Mouse (Mus musculus) ovary, adult 18-20 months (tissue): Measurements from ENCODE around the gene Dbx1.

Experiments
- DNase-seq: peaks from one replicate; pipeline ENCODE4 v3.0.0; 2022; ENCODE audit warnings: low spot score, mixed read lengths

Gene Dbx1

GRCm38 (mm10) chr7:49636491-49637115 lies at the start of gene Dbx1:
Gene Dbx1, minus strand, starts transcription at chr7:49636849.
- no peak for DNase-seq

GRCm38 (mm10) chr7:49678826-49679377 lies 42.3 kb upstream of the Dbx1 start:
- no peak for DNase-seq

DNA sequence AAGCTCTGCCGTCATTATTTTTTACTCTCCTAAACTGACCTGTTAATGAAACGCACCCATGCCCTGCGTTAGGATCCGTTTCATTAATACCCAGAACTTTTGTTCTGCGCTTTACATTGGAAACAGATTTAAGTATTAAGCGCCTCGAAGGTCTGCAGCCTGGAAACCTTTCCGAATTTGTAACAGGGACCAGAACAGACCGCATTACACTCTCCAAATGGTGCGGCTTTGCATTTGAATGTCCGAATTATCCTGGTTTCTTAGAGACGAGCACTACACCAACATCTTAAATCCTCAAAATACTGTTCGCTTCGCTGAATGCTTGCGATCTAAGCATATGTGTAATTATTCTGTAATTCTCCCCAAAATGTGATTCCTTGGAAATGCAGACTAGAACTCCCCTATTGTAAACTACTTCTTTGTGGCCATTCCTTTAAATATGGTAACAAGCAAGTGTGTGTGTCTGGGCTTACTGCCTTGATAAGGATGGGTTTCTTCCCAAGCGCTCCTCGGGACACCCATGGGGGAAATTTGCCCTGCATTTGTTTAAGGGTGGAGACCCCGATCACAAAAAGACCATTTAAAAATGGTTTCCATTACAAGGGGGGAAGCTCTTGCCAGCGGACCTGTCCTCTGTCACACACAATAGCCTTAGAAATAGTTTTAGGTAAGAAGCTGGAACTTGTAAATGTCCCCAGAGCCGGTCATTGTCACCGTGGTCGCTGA lies 41.6 kb upstream of the Dbx1 start:
- no peak for DNase-seq

DNA sequence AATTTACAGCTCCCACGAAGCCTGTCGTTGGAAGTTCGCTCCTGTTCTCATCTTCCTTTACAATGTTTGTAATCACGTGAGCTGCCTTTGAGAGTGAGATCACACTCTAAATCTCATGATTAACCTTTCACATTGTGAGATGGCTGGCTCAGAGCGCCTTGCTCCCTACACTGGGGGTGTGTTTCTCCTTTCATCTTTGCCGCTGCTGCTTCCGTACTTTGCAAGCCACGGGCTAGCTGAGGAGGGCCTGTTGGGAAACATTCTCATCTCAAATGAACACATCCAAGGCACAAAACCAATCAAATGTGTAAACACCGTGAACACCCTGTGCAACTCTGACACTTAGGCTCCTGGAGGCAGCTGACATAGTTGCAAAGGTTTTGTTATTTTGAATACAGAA lies 40.5 kb upstream of the Dbx1 start:
- DNase-seq, result no peak

- no peak for DNase-seq
Measured at GRCm38 (mm10) chr7:49676627-49677026, 40.0 kb upstream of the Dbx1 start.

DNA sequence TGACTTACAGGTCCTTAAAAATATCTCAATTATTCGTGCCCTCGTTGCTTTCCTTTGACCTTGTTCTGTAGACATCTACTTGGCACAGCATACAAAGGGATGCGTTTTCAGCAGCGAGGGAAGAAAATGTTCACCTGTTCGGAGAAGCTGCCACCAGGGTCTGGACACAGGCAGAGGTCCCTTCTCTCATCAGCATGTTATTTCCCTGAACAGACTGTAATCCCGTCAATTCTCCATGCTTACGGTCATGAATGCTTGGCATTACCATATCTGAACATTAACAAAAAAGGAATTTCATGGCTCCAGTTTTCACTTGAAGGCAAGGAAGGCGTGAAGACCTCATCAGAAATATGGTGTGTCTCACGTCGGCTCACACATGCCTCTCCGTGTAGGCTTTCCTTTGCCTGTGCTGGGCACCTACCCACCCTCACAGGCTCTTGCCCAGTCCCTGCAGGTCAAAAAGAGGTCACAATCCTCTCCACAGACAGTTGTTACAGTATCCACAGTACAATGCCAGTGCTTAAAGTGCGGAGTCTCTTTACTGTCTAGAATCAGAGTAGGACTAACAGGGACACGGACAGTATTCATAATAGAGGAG lies 31.7 kb upstream of the Dbx1 start:
- DNase-seq, result no peak

DNA sequence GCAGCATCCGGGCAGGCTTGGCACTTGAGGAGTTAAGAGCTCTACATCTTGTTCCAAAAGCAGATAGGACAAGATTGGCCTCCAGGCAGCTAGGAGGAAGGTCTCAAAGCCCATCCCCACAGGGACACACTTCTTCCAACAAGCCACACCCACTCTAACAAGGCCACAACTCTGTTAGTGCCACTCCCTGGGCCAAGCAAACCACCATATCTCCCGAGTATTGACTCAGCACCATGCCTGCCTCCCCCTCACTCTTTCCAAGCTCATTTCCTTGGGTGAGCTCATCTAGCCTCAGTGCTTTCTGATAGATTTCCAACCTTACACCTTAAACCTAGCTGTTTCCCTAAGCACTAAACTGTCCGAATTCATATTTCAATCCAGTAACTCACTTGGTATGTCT lies 26.9 kb upstream of the Dbx1 start:
- no peak for DNase-seq

DNA sequence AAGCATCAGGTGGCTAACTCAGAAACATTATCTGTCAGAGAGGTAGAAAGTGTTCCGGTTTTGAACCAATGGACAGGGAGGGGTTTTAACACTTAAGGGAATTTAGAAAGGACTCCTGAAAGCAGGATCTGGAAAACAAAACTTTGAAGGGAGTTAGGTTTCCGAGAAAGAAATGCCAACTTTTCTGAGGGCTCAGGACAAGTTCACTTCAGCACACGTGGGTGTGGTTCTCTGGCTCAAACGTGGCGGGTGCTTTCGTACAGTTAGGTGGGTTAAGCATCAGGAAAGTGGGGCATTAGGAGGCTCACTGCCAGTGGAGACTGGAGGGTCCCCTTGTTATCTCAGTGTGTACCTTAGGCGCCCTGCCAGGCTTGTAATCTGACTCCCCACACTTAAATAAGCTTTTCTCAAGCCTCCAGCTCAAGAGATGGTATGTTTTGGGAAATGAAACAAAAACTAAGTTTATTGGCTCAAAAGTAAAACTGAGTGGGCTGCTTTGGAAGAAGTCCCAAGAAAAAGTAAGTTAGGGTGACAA lies 25.9 kb upstream of the Dbx1 start:
- DNase-seq, result no peak

DNA sequence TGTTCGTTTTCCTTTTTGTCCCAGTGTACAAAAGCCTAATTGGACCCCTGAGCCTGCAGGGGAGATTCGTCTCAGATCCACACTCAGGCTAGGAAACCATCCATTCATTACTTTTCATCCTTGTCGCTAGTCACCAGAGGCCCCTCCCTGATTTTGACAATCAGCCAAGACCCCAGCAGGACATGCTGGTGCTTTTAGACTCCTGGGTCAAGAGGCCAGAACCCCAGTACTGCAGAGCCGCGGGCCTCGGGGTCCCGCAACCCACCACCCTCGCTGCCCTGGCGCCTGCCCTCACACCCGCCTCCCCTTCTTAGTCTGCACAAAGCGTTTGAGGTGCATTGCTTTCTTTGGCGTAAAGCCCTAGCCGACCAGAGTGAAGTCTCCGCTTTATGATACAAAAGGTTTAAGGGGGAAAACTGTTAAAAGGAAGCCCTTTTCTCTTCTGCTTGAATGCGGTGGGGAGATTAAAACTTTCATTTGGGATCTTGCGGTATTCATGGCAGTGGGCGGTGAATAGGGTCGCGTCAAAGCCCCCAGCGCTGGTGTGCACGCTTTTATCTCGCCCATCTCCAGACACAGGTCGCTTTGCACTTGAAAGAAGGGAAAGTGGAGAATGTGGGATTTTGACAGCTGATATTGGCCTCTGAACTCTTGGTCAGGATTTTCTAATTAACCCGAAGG lies 25.3 kb upstream of the Dbx1 start:
- no peak for DNase-seq

DNA sequence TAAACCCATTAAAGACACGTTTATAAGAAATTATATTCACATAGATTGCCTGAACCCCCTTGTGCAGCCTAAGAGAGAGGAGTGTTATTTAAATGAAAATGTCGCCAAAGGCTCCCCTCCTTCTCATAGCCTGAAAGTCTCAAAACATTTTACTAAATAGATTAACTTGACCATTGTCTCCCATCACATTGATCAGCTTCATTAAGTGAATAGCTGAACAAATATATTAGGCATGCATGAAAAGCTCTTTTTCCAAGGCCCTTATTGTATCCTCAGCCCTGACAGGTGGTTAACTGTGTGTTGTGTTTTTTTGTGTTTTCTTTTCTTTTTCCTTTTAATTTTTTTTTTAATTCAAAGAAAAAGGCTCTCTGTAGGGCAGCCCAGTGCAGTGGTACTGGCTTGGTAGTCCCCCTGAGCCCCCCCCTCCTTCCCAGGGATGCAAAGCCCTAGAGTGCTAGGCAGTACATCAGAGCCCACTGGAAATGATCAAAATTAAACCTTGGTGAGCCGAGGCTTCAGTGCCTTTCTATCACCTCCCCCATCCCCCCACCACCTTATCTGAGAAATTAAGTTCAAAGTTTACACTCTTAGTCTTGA lies 4.2 kb upstream of the Dbx1 start:
- no peak for DNase-seq

- no peak for DNase-seq
Measured at GRCm38 (mm10) chr7:49639864-49640708, 3.4 kb upstream of the Dbx1 start.

GRCm38 (mm10) chr7:49638941-49639776 lies 2.5 kb upstream of the Dbx1 start:
- DNase-seq, result no peak

- DNase-seq, result no peak
Measured at GRCm38 (mm10) chr7:49637851-49638663, 1.4 kb upstream of the Dbx1 start.

- no peak for DNase-seq
Measured at GRCm38 (mm10) chr7:49637281-49637680, 632 bp upstream of the Dbx1 start.

GRCm38 (mm10) chr7:49635971-49636370 lies 678 bp downstream of the Dbx1 start:
- no peak for DNase-seq

GRCm38 (mm10) chr7:49635074-49635621 lies 1.5 kb downstream of the Dbx1 start:
- no peak for DNase-seq

GRCm38 (mm10) chr7:49634291-49635073 lies 2.2 kb downstream of the Dbx1 start:
- DNase-seq, result no peak

DNA sequence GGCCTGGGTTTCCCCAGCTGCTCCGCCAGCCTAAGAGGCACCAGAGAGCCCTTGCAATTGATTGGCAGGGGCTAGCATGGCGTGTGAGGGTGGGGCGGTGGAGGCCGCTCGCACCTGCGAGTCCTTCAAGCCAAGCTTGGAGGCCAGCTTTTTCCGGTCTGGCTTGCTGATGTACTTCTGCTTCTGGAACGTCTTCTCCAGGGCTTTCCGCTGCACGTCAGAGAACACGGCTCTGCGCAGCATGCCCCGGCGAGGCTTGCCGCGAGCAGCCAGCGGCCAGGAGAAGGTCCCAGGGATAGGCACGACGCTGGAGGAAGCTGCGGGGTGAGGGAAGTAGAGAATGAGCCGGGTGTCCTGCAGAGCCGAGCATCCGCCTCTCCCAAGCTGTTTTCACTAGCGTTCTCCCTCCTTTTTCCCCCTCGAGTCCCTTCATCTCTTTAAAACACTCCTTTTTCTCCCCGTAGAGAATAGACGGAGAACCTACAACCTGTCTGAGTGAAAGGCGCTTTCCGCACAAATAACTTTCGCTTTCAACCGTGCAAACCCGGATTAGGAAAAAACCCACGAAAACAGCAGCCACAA lies 3.2 kb downstream of the Dbx1 start:
- DNase-seq, result no peak
